Mouse (Mus musculus) C2C12 (cell line): ENCODE measurements around the gene Tmem109.

Experiments used
- CTCF ChIP-seq: IDR thresholded peaks from one replicate; pipeline ENCODE4 v1.5.1; 2011; ENCODE audit not compliant: control insufficient read depth, insufficient read depth, insufficient read length
- FOSL1 ChIP-seq: IDR thresholded peaks from one replicate; pipeline ENCODE4 v1.8.0; 2011; ENCODE audit warnings: mild to moderate bottlenecking, low read length; ENCODE audit not compliant: poor library complexity, insufficient read depth, severe bottlenecking
- MAX ChIP-seq: IDR thresholded peaks from one replicate; pipeline ENCODE4 v1.6.1; 2011; ENCODE audit warnings: mild to moderate bottlenecking, control low read depth
- MYOG ChIP-seq: IDR thresholded peaks from one replicate; pipeline ENCODE4 v1.6.1; 2011; ENCODE audit not compliant: control insufficient read depth, insufficient read length; ENCODE audit errors: extremely low read depth
- USF1 ChIP-seq: IDR thresholded peaks from one replicate; pipeline ENCODE4 v1.6.1; 2011; ENCODE audit warnings: low read depth, mild to moderate bottlenecking, control low read depth, moderate library complexity

DNA sequence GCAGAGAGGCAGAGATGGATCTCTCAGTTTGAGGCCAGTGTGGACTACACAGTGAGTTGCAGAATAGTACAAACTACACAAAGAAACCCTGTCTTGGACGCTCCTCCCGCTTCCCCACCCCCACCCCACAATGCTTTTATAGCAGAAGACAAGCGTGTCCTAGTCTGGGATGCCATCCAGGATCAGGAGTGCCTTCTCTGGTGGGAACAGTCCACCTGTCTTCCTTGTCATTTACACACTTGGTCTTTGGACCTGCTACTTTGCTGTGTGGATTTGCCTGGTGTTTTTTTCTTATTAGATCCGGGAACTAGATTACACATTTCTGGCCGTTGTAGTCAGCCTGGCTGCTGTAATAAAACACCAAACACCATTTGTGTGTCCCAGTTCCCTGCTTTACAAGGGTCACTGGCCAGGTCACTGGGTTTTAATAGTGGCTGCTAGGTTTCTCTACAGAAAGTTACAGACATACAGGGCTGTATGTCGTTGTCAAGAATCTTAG is 44.4 kb upstream of the Tmem109 start:
- TF ChIP-seq CTCF (no peak), USF1 (no peak), MAX (no peak), MYOG (no peak), FOSL1 (no peak)
